Mouse (Mus musculus): ENCODE measurements around the gene Alg2. TPM values are rescaled to one million over a fixed set of nuclear protein-coding genes. Genes with fewer than 3 reads are reported as not detected.

Gene Alg2
- polyA plus RNA-seq, 1 experiment from 2014 or later: 205 TPM

DNA sequence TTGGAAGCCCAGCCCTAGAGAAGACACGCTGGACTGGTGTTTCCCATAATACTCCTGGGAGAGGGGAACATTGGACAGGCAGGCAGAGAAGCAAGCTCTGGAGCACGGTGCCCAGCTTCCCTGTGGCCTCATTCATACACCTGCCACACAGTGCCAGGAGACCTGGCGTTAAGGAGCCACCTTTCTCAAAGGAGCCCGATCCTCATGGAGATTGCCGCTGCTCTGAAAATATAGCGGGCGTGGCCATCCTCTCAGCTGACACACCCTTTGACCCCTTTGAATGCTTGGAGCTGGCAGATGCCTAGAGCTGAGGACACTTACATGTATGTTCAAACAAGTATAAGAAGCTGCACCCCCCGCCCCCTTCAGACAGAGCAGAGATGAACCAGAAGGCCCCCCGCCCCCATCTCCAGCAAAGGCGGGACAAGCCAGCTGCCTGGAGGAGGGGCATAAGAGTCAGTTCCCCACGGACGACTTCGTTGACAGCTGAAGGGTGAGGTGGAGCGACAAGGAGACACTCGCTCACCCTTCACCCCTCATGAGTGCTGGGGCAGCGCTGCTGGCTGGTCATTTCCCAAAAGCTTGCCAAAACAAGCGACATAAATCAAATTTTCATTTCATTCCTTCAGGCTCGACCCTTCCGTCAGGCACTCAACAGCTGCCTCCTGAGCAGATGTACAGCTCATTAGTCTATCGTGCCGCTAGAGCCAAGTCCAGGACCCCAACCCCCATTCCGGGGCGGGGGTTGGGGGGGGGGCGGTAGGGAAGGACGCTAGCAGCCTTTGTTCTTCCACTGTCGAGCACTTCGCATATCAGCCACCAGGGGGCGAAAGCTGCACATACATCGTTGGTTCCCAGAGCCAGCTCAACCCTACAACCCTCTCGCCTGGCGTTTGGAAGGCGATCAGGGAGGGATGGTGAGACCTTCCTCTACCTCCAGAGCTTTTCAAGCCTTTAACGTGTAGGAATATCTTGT, 36.5 kb downstream of the Alg2 start:
- Histone ChIP-seq H3K36me3 (ENCODE audit: control insufficient read depth, insufficient read depth, low read length) (no peaks in the 10 kb centered on the region), H3K4me1 (ENCODE audit: control insufficient read depth, insufficient read depth, low read length) (peaks cover 3% of the 10 kb centered on the region; the same call in 1 of the 2 replicates), H3K27me3 (replicated peaks; ENCODE audit: control insufficient read depth, insufficient read depth, low read length) (no peaks in the 10 kb centered on the region), H3K9me3 (replicated peaks; ENCODE audit: control insufficient read depth, low read length) (no peaks in the 10 kb centered on the region), H3K27ac (ENCODE audit: low read depth, low read length) (peak overlapping the region; percentile 83), H3K9ac (ENCODE audit: low read length) (peak overlapping the region; percentile 86), H3K4me3 (ENCODE audit: low read depth, low read length) (peak overlapping the region; percentile 47), H3K4me2 (ENCODE audit: low read length) (peak overlapping the region; percentile 96)
- ATAC-seq (peak; percentile 93), DNase-seq (ENCODE audit: low spot score) (peak; percentile 96)
- 1% methylated on average over 33 of the region's 33 CpGs for WGBS

DNA sequence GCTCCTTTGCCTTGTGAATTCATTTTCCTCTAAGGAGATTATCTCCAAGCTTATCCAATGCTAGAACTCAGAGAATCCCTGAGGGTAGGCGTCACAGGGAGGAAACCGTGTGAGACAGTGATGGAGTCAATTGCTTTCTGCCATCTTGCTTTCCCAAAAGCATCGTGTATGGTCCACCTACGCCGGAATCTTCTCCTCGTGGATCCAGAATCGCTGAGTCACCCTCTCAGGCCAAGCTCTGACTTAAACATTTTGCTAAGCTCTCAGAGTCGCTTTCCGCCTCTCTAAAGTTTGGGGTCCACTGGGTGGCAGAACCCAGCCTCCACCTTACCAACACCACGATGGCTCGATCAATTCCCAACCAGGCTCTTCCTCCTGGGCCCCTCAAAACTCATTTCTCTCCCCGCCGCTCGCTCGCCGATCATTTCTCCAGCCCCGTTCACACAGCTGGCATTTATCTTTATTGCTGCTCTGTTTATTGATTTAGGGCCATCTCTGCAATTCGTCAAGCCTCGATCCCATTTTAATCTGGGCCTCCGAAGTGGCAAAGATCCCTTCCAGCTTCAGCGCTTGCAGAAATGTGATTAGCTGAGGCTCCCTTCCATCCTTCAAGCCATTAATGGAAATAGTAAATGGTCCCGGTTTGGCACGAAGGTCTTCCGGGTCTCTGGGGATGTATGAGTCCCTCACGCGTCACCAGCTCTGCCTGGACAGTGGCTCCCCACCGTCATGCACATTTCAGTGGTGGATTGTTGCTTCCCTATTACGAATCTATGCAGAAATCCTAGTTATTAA, 38.4 kb downstream of the Alg2 start:
- Histone ChIP-seq H3K27me3 (replicated peaks; ENCODE audit: control insufficient read depth, insufficient read depth, low read length) (no peaks in the 10 kb centered on the region), H3K4me1 (ENCODE audit: control insufficient read depth, insufficient read depth, low read length) (peaks cover 3% of the 10 kb centered on the region; the same call in 1 of the 2 replicates), H3K27ac (ENCODE audit: low read depth, low read length) (no peak overlapping the region), H3K4me3 (ENCODE audit: low read depth, low read length) (no peak overlapping the region), H3K9me3 (replicated peaks; ENCODE audit: control insufficient read depth, low read length) (no peaks in the 10 kb centered on the region), H3K36me3 (ENCODE audit: control insufficient read depth, insufficient read depth, low read length) (no peaks in the 10 kb centered on the region), H3K4me2 (ENCODE audit: low read length) (no peak overlapping the region), H3K9ac (ENCODE audit: low read length) (no peak overlapping the region)
- ATAC-seq (no peak), DNase-seq (ENCODE audit: low spot score) (no peak)
- WGBS: 87% methylated on average over 28 of the region's 28 CpGs

DNA sequence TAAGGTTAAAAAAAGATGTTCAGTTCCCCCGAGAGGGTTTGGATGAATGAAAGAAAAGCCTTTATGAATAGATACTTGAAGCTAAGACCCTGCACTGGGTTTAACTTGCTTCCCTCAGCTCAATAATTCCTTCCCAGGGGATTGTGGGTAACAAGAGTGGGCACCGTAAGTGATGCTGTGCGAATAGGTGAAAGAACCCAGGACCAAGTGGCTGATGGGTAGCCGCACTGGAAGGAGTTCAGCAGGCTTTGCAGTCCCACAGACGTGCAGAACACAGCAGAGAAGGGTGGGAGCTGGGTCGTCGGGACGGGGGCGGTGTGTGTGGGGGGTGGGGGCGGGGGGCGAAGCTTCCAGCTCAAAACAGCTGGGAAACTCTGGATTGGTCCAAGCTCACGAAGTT, 39.0 kb downstream of the Alg2 start:
- Histone ChIP-seq H3K36me3 (ENCODE audit: control insufficient read depth, insufficient read depth, low read length) (no peaks in the 10 kb centered on the region), H3K4me3 (ENCODE audit: low read depth, low read length) (no peak overlapping the region), H3K9me3 (replicated peaks; ENCODE audit: control insufficient read depth, low read length) (no peaks in the 10 kb centered on the region), H3K27me3 (replicated peaks; ENCODE audit: control insufficient read depth, insufficient read depth, low read length) (no peaks in the 10 kb centered on the region), H3K4me2 (ENCODE audit: low read length) (no peak overlapping the region), H3K27ac (ENCODE audit: low read depth, low read length) (no peak overlapping the region), H3K4me1 (ENCODE audit: control insufficient read depth, insufficient read depth, low read length) (peaks cover 3% of the 10 kb centered on the region; the same call in 1 of the 2 replicates), H3K9ac (ENCODE audit: low read length) (no peak overlapping the region)
- ATAC-seq: no peak
- WGBS: 63% methylated on average over 12 of the region's 12 CpGs
- no peak for DNase-seq (ENCODE audit: low spot score)

DNA sequence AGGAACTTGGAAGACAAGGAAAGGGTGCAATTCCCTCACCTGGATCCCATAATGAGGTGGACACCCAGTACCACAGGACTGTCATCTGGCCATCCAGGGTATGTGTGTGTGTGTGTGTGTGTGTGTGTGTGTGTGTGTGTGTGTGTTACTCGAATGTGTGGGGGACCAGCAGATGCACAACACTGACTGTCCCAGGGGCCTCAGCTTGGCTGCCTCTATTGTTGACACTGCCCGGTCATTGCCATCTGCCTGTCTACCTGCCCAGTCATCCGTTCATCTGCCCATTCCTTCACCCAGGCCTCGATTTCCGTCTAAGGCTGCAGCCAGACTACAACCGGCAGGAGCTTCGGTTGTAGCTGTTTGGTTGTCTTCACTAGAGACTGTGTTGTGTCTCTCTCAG, 41.4 kb downstream of the Alg2 start:
- Histone ChIP-seq H3K27ac (ENCODE audit: low read depth, low read length) (no peak overlapping the region), H3K27me3 (replicated peaks; ENCODE audit: control insufficient read depth, insufficient read depth, low read length) (no peaks in the 10 kb centered on the region), H3K9me3 (replicated peaks; ENCODE audit: control insufficient read depth, low read length) (no peaks in the 10 kb centered on the region), H3K4me1 (ENCODE audit: control insufficient read depth, insufficient read depth, low read length) (peaks cover 3% of the 10 kb centered on the region; the same call in 1 of the 2 replicates), H3K4me3 (ENCODE audit: low read depth, low read length) (no peak overlapping the region), H3K4me2 (ENCODE audit: low read length) (no peak overlapping the region), H3K36me3 (ENCODE audit: control insufficient read depth, insufficient read depth, low read length) (no peaks in the 10 kb centered on the region), H3K9ac (ENCODE audit: low read length) (no peak overlapping the region)
- no peak for ATAC-seq
- 87% methylated on average over 7 of the region's 7 CpGs for WGBS
- no peak for DNase-seq (ENCODE audit: low spot score)

DNA sequence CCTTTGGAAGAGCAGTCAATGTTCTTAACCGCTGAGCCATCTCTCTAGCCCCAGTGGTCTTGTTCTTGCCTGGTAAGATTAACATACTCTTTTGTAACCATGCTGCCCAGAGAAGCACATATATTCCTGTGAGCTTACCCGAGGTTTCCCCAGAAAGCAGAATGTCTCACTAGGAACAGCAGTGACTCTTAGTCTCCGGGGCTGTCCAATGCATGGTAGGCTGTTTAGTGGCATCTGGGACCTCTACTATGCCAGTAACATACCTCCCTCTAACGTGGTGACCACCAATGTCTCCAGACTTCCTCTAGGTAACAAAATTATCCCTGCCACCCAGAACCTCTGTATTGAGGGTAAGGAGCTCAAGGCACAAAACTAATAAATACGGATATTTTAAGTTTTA, 43.1 kb downstream of the Alg2 start:
- WGBS: 88% methylated on average over 5 of the region's 5 CpGs
- DNase-seq (ENCODE audit: low spot score) (no peak), ATAC-seq (no peak)

DNA sequence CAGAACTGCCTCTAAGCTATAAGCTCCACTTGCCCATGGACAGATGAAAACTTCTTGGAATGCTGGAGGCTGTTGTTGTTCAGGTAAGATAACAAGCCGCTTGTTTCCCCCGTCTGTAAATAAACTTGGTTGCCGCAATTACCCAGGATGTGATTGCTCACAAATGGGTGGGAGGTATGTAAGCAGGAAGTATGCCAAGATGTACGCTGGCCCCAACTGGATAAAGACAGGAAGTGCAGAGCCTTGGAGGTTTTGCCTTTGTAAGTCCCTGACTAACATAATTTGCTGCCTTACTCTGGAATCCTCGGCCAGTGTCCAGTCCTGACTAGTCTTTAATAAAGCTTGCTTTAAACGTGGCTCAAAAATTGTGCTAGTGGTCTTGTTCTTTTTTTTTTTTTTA, 43.6 kb downstream of the Alg2 start:
- no peak for ATAC-seq
- 85% methylated on average over 6 of the region's 6 CpGs for WGBS
- Histone ChIP-seq H3K4me3 (ENCODE audit: low read depth, low read length) (no peak overlapping the region), H3K9me3 (replicated peaks; ENCODE audit: control insufficient read depth, low read length) (no peaks in the 10 kb centered on the region), H3K4me2 (ENCODE audit: low read length) (no peak overlapping the region), H3K27me3 (replicated peaks; ENCODE audit: control insufficient read depth, insufficient read depth, low read length) (no peaks in the 10 kb centered on the region), H3K27ac (ENCODE audit: low read depth, low read length) (no peak overlapping the region), H3K9ac (ENCODE audit: low read length) (no peak overlapping the region), H3K36me3 (ENCODE audit: control insufficient read depth, insufficient read depth, low read length) (no peaks in the 10 kb centered on the region), H3K4me1 (ENCODE audit: control insufficient read depth, insufficient read depth, low read length) (no peaks in the 10 kb centered on the region)
- no peak for DNase-seq (ENCODE audit: low spot score)

More for the DNA sequence above, 43.1 kb downstream of the Alg2 start:
- Histone ChIP-seq H3K9me3 (replicated peaks; ENCODE audit: control insufficient read depth, low read length) (no peaks in the 10 kb centered on the region), H3K27me3 (replicated peaks; ENCODE audit: control insufficient read depth, insufficient read depth, low read length) (no peaks in the 10 kb centered on the region), H3K36me3 (ENCODE audit: control insufficient read depth, insufficient read depth, low read length) (no peaks in the 10 kb centered on the region), H3K27ac (ENCODE audit: low read depth, low read length) (no peak overlapping the region), H3K4me2 (ENCODE audit: low read length) (no peak overlapping the region), H3K9ac (ENCODE audit: low read length) (no peak overlapping the region), H3K4me3 (ENCODE audit: low read depth, low read length) (no peak overlapping the region), H3K4me1 (ENCODE audit: control insufficient read depth, insufficient read depth, low read length) (no peaks in the 10 kb centered on the region)

DNA sequence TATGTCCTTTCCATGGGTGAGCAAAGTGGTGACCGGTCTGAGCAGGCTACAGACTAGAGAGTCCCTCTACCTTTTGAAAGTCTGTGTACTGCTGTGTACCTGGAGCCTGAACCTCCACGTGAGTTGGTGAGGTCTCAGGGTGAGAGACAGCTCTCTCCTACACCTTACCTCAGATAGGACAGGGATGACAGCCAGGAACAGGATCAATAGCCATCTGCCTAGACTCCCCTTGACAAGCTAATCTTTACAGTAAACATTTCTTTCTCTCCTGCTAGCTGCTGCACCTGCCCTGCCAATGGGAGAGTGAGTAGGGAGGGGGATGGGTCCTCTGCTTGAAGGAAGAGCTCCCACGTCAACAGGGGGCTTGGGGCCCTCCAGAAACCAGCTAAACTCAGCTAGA, 46.5 kb downstream of the Alg2 start:
- Histone ChIP-seq H3K4me3 (ENCODE audit: low read depth, low read length) (no peak overlapping the region), H3K27me3 (replicated peaks; ENCODE audit: control insufficient read depth, insufficient read depth, low read length) (no peaks in the 10 kb centered on the region), H3K36me3 (ENCODE audit: control insufficient read depth, insufficient read depth, low read length) (no peaks in the 10 kb centered on the region), H3K4me2 (ENCODE audit: low read length) (no peak overlapping the region), H3K9ac (ENCODE audit: low read length) (no peak overlapping the region), H3K4me1 (ENCODE audit: control insufficient read depth, insufficient read depth, low read length) (no peaks in the 10 kb centered on the region), H3K9me3 (replicated peaks; ENCODE audit: control insufficient read depth, low read length) (no peaks in the 10 kb centered on the region), H3K27ac (ENCODE audit: low read depth, low read length) (no peak overlapping the region)
- no peak for DNase-seq (ENCODE audit: low spot score)
- WGBS: 79% methylated on average over 3 of the region's 3 CpGs
- no peak for ATAC-seq

DNA sequence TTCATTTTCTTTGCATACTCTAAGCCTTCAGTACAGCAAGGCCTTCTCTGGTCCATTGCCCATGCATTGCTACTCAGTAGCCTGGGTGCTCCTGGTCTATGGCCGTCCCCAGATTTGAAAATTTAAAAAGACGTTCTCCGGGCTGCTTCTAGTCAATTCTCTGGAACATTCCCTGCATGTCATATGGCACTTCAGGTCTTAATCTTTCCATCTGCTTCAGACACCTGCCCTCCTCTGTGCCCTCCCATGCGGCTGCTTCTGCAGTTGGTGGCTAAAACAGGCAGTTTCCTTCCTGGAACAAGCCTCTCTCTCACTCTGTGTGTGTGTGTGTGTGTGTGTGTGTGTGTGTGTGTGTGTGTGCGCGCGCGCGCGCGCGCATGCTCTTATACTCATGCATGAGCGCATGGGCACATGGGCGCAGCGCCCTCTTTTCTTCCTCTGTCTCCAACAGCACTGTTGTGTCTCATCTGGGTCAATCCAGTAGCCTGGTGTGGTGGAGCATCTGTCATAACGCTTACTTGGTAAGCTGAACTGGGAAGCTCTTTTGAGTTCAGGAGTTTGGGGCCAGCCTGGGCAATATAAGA, 48.8 kb downstream of the Alg2 start:
- no peak overlapping the region for H3K4me3 ChIP-seq (ENCODE audit: low read depth, low read length)
- no peaks in the 10 kb centered on the region for H3K9me3 ChIP-seq (replicated peaks; ENCODE audit: control insufficient read depth, low read length)
- ATAC-seq (no peak), DNase-seq (ENCODE audit: low spot score) (no peak)
- H3K9ac ChIP-seq (ENCODE audit: low read length): no peak overlapping the region
- no peaks in the 10 kb centered on the region for H3K4me1 ChIP-seq (ENCODE audit: control insufficient read depth, insufficient read depth, low read length)
- no peak overlapping the region for H3K27ac ChIP-seq (ENCODE audit: low read depth, low read length)
- no peaks in the 10 kb centered on the region for H3K27me3 ChIP-seq (replicated peaks; ENCODE audit: control insufficient read depth, insufficient read depth, low read length)
- no peak overlapping the region for H3K4me2 ChIP-seq (ENCODE audit: low read length)
- 90% methylated on average over 16 of the region's 16 CpGs for WGBS
- no peaks in the 10 kb centered on the region for H3K36me3 ChIP-seq (ENCODE audit: control insufficient read depth, insufficient read depth, low read length)
